Mouse (Mus musculus) embryonic facial prominence, embryonic 13.5 days (tissue): ENCODE results near the gene Crygn. TPM values are rescaled to one million over a fixed set of nuclear protein-coding genes. Genes with fewer than 3 reads are reported as not detected.

Experiments used
- ATAC-seq: fragments of 200-750 bp; cut with Nextera tagmentation; 2 replicates; pipeline ENCODE4 v1.8.0; 2017; ENCODE audit warnings: low read depth; ENCODE audit not compliant: insufficient number of reproducible peaks, insufficient read depth, low FRiP score, low TSS enrichment
- H3K27ac ChIP-seq: fragments of 300-500 bp; sonication (generic); 2 replicates; pipeline ENCODE4 v1.5.1; 2015; ENCODE audit warnings: moderate library complexity, mild to moderate bottlenecking, inconsistent platforms
- H3K27me3 ChIP-seq: fragments of 300-500 bp; sonication (generic); 2 replicates; pipeline ENCODE4 v1.6.1; 2015; ENCODE audit warnings: mild to moderate bottlenecking, inconsistent platforms
- H3K36me3 ChIP-seq: fragments of 300-500 bp; sonication (generic); 2 replicates; pipeline ENCODE4 v1.6.1; 2015; ENCODE audit warnings: mild to moderate bottlenecking, inconsistent platforms
- H3K4me1 ChIP-seq: fragments of 300-500 bp; sonication (generic); 2 replicates; pipeline ENCODE4 v1.6.1; 2015; ENCODE audit warnings: inconsistent platforms
- H3K4me2 ChIP-seq: fragments of 300-500 bp; sonication (generic); 2 replicates; pipeline ENCODE4 v1.6.1; 2015; ENCODE audit warnings: moderate library complexity, mild to moderate bottlenecking, inconsistent platforms
- H3K4me3 ChIP-seq: fragments of 300-500 bp; sonication (generic); 2 replicates; pipeline ENCODE4 v1.5.1; 2015; ENCODE audit warnings: mild to moderate bottlenecking, inconsistent platforms
- H3K9ac ChIP-seq: fragments of 300-500 bp; sonication (generic); 2 replicates; pipeline ENCODE4 v1.6.1; 2015; ENCODE audit warnings: mild to moderate bottlenecking, inconsistent platforms
- H3K9me3 ChIP-seq: fragments of 300-500 bp; sonication (generic); 2 replicates; pipeline ENCODE4 v1.6.1; 2016; ENCODE audit warnings: inconsistent platforms
- WGBS: fragments of 180-500 bp; shearing (Covaris S2); methylation state at CpG from one replicate; pipeline ENCODE4 v1.1.7; 2015; ENCODE audit warnings: mixed read lengths; 5-methylcytosine and 5-hydroxymethylcytosine counted together
- polyA plus RNA-seq: library from polyadenylated mRNA; unstranded; fragments of >200 nt; fragmentation: Nextera tagmentation; extraction: Ambion mirVana; gene quantifications from 2 replicates; pipeline ENCODE4 v1.2.1, GENCODE M21; 2015

The Crygn gene
- 1.1 and 2.8 TPM in 2 replicates for polyA plus RNA-seq

DNA sequence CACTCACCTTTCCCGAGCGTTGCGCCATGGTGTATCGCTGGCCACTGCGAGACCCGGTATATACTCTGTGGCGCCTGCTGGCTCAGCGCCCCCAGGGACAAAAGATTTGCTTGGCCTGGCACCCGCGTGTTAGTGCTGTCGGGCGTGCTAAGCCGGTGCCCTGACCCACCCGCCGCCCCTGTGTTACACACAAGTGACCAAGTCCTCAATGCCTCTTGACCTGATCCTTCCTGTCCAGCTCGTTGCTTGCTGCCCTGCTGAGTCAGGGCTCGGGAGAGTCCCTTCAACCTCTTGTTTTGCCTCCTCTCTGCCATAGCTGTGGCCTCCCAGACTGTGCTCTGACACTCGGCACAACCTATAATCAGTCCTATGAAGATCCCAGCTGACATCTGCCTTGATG is at the start of gene Crygn:
TSS of gene Crygn (minus strand) at position 193 of the 400 bp plus-strand sequence.
- Histone ChIP-seq H3K4me3 (no peak within 1 kb of the TSS), H3K36me3 (no peaks in the 10 kb centered on the region), H3K27me3 (peaks cover 15% of the 10 kb centered on the region), H3K9ac (no peak within 1 kb of the TSS), H3K27ac (no peak within 1 kb of the TSS), H3K4me2 (no peak within 1 kb of the TSS), H3K9me3 (no peaks in the 10 kb centered on the region), H3K4me1 (peaks cover 14% of the 10 kb centered on the region)
- WGBS: 36% methylated on average over 18 of the region's 18 CpGs
- no peak for ATAC-seq

DNA sequence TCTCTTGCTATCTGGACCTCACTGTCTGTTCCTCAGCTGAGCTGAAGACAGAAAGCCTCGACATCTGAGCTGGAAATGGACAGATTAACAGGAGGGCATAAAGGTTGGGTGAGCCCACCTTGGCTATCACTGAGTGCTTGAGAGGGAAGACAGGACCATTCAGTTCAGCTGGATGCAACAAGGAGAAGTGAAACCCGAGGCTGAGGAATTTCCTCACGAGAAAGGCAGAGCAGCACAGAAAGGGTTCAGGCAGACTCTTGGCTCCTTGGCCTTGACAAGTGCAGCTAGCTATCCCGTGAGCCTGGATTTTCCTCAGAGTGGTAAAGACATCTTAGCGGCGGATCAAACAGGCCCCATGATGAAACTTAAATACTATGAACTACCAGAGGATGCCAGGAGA is 47.4 kb upstream of the Crygn start:
- Histone ChIP-seq H3K27ac (no peak overlapping the region), H3K27me3 (no peaks in the 10 kb centered on the region), H3K9me3 (no peaks in the 10 kb centered on the region), H3K4me3 (no peak overlapping the region), H3K4me1 (no peaks in the 10 kb centered on the region), H3K9ac (no peak overlapping the region), H3K36me3 (peaks cover 77% of the 10 kb centered on the region), H3K4me2 (no peak overlapping the region)
- 74% methylated on average over 6 of the region's 6 CpGs for WGBS
- no peak for ATAC-seq

DNA sequence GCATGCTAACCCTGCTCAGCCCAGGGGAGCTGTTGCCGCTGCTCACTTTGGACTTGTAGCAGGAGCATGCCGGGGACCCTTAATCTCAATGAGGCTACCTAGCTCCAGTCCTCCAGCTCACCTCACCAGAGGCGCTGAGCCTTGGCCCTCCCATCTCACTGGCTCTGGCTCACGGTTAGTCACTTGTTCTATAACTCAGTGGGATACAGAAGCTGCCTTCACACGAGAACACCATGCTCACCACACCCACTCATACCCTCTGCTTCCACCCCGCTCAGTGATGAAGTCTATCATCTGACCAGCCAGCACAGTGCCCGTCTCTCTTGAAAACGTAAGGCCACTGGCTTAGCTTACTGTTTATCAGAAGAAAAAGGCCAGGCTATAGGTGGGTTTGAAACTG is 46.9 kb upstream of the Crygn start:
- Histone ChIP-seq H3K9me3 (no peaks in the 10 kb centered on the region), H3K36me3 (peaks cover 75% of the 10 kb centered on the region), H3K27ac (no peak overlapping the region), H3K4me3 (no peak overlapping the region), H3K9ac (no peak overlapping the region), H3K4me2 (no peak overlapping the region), H3K27me3 (no peaks in the 10 kb centered on the region), H3K4me1 (no peaks in the 10 kb centered on the region)
- ATAC-seq: no peak
- 86% methylated on average over 8 of the region's 8 CpGs for WGBS

DNA sequence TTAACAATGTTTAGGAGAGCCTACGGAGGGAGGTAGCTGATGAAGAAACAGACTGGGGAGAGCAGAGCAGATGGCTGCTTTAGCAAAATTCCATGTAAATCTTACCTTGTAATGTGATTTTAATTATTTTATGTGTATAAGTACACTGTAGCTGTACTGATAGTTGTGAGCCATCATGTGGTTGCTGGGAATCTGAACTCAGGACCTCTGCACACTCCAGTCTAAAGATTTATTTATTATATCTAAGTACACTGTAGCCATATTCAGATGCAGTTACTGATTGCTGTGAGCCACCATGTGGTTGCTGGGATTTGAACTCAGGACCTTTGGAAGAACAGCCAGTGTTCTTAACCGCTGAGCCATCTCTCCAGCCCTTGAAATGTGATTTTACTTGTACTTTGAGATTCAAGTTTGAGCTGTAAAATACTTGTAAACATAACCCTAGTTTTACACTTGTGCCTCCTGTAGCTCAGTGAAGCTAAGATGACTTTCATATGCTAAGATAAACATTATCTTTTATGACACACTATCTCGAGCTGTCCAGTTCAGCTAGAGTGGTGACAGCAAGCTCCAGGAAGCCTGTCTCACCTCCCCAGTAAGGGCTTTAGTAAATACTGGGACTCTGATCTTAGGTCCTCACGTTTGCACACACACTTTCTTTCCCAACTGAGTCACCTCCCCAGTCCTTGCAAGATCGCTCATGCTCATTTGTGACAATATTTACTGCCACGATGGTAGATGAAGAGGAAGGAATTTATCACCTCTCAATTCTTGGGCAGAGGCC is 44.2 kb upstream of the Crygn start:
- Histone ChIP-seq H3K27ac (peak overlapping the region; percentile 8; the same call in 1 of the 2 replicates), H3K4me1 (peaks cover 2% of the 10 kb centered on the region; the same call in 1 of the 2 replicates), H3K9ac (no peak overlapping the region), H3K4me2 (no peak overlapping the region), H3K4me3 (no peak overlapping the region), H3K36me3 (peaks cover 54% of the 10 kb centered on the region), H3K9me3 (no peaks in the 10 kb centered on the region), H3K27me3 (no peaks in the 10 kb centered on the region)
- WGBS: 73% methylated on average over 6 of the region's 6 CpGs
- ATAC-seq: no peak

DNA sequence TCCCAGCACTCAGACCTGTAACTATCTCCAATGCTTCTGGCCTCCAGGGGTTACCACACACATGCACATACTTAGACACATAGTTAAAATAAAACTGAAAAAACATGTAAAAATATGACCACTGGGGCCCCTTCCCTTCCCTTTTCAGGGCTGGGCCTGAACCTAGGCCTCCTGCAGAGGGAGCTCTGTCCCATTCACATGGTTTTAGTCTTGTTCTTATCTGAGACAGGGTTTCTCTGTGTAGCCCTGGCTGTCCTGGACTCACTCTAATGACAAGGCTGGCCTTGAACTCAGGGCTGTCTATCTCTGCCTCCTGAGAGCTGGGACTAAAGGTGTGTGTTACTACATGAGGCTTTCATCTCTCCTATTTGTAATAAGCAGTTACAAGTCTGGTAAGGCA is 42.6 kb upstream of the Crygn start:
- Histone ChIP-seq H3K4me2 (no peak overlapping the region), H3K27me3 (no peaks in the 10 kb centered on the region), H3K4me3 (no peak overlapping the region), H3K9ac (no peak overlapping the region), H3K9me3 (no peaks in the 10 kb centered on the region), H3K4me1 (peaks cover 2% of the 10 kb centered on the region; the same call in 1 of the 2 replicates), H3K27ac (no peak overlapping the region), H3K36me3 (peaks cover 38% of the 10 kb centered on the region)
- ATAC-seq: no peak

DNA sequence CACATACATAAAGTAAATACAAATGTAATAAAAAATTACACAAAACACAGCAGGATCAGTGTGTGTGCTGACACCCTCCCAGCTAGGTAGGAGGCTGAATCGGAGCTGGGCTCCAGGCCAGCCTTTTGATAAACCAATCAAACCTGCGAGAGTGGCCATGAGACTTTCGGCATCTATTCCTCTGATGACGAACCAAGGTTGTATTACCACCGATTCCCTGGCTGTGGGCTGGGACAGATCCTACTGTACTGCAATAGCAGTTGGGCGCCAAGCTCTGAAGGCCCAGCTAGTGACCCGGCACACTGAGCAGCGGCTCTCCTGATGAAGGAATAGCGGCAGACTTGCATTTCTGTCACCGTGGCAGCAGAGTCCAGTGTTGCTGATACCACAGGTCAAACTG is 40.8 kb upstream of the Crygn start:
- 72% methylated on average over 10 of the region's 10 CpGs for WGBS

DNA sequence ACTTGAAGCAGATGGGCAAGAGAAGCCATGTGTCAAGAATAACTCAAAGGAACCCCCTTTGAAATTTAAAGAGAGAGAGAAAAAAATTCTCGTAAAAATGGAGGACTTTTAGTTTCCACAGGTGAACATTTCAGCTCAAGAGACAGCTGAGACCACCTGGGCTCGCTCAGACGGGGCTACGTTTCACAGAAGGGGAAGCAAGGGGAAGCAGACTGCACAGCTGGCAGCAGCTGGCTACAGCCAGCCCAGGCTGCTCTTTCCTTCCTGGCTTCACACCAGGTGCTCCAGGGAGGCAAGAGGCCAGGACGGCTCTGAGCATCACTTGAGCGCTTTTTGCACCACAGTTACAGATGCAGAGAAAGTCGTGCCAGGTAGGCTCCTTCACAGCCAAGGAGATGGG is 40.0 kb upstream of the Crygn start:
- Histone ChIP-seq H3K9me3 (no peaks in the 10 kb centered on the region), H3K27ac (no peak overlapping the region), H3K4me3 (no peak overlapping the region), H3K36me3 (peaks cover 17% of the 10 kb centered on the region), H3K4me1 (peaks cover 2% of the 10 kb centered on the region; the same call in 1 of the 2 replicates), H3K9ac (no peak overlapping the region), H3K4me2 (no peak overlapping the region), H3K27me3 (no peaks in the 10 kb centered on the region)
- no peak for ATAC-seq
- 48% methylated on average over 7 of the region's 7 CpGs for WGBS

More for the DNA sequence above, 40.8 kb upstream of the Crygn start:
- H3K9me3 ChIP-seq: no peaks in the 10 kb centered on the region
- H3K36me3 ChIP-seq: peaks cover 22% of the 10 kb centered on the region
- no peak overlapping the region for H3K27ac ChIP-seq
- H3K4me1 ChIP-seq: peaks cover 2% of the 10 kb centered on the region; the same call in 1 of the 2 replicates
- no peaks in the 10 kb centered on the region for H3K27me3 ChIP-seq
- H3K4me3 ChIP-seq: no peak overlapping the region
- no peak overlapping the region for H3K9ac ChIP-seq
- no peak overlapping the region for H3K4me2 ChIP-seq
- no peak for ATAC-seq

DNA sequence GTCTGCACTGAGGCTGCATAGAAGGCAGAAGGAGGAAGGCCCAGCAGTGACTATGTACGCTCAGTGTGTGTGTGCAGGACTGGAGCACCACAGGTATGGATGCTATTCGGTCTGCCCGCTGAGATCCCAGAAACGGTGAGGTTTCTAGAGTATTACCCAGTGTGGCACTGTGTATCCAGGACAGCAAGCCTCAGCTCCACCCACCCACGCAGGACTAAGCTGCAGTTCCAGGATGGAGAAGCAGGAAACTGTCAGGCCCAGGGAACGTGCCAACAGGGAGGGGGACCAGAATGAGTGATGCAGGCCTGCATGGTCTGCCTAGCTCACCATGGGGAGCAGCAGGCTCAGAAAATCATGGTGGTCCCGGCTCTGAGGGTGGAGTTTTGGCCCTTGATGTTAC is 35.2 kb upstream of the Crygn start:
- no peak for ATAC-seq
- no peaks in the 10 kb centered on the region for H3K9me3 ChIP-seq
- H3K27ac ChIP-seq: no peak overlapping the region
- H3K36me3 ChIP-seq: no peaks in the 10 kb centered on the region
- H3K9ac ChIP-seq: no peak overlapping the region
- peaks cover 2% of the 10 kb centered on the region; the same call in 1 of the 2 replicates for H3K4me1 ChIP-seq
- no peak overlapping the region for H3K4me3 ChIP-seq
- no peaks in the 10 kb centered on the region for H3K27me3 ChIP-seq
- 62% methylated on average over 7 of the region's 7 CpGs for WGBS
- no peak overlapping the region for H3K4me2 ChIP-seq

DNA sequence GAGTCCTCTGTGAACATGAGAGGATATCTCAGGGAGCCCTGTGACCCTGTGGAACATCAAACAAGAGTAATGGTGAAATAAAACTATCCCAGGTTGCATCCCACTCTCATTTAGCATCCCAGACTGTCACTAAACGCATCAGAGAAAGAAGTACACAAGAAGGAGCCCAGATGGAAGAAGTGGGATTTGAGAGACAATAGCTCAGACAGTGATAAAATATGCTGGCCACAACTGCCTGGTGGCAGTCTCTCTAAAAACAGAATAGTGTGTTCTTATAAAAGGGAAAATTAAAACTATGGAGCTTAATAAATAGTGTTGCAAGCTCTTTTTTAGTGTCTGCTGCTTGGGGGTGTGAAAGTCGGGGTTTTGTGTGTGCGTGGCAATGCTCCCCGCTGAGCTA is 25.1 kb upstream of the Crygn start:
- Histone ChIP-seq H3K4me3 (no peak overlapping the region), H3K9ac (no peak overlapping the region), H3K27me3 (peaks cover 21% of the 10 kb centered on the region), H3K4me2 (no peak overlapping the region), H3K36me3 (no peaks in the 10 kb centered on the region), H3K27ac (no peak overlapping the region), H3K4me1 (0 out of 2 replicates have a peak, but pooled peaks cover 5% of the 10 kb centered on the region), H3K9me3 (peaks cover 7% of the 10 kb centered on the region; the same call in 1 of the 2 replicates)
- 90% methylated on average over 4 of the region's 4 CpGs for WGBS
- no peak for ATAC-seq

DNA sequence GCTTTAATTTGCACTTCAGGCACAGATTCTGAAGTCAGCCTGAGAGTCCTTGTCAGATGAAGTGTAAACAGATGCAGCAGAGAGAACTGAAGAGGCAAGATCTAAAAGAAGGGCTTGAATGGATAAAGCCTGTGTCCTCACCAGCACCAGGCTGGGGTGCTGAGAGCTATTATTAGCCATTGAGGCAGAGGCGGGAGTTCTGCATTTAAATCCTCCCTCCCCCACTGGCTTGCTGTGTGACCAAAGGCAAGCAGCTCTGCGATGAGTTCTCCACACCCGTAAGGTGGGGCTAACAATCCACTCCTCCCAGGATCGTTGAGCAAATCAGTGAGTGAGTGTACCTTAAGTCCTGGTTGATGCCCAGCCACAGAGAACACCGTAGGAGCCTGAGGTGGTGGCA is 23.2 kb upstream of the Crygn start:
- no peak overlapping the region for H3K27ac ChIP-seq
- H3K4me3 ChIP-seq: no peak overlapping the region
- no peak for ATAC-seq
- 0 out of 2 replicates have a peak, but pooled peaks cover 5% of the 10 kb centered on the region for H3K4me1 ChIP-seq
- no peak overlapping the region for H3K9ac ChIP-seq
- H3K4me2 ChIP-seq: no peak overlapping the region
- no peaks in the 10 kb centered on the region for H3K36me3 ChIP-seq
- H3K27me3 ChIP-seq: peaks cover 23% of the 10 kb centered on the region
- peaks cover 7% of the 10 kb centered on the region; the same call in 1 of the 2 replicates for H3K9me3 ChIP-seq
- 21% methylated on average over 5 of the region's 5 CpGs for WGBS

DNA sequence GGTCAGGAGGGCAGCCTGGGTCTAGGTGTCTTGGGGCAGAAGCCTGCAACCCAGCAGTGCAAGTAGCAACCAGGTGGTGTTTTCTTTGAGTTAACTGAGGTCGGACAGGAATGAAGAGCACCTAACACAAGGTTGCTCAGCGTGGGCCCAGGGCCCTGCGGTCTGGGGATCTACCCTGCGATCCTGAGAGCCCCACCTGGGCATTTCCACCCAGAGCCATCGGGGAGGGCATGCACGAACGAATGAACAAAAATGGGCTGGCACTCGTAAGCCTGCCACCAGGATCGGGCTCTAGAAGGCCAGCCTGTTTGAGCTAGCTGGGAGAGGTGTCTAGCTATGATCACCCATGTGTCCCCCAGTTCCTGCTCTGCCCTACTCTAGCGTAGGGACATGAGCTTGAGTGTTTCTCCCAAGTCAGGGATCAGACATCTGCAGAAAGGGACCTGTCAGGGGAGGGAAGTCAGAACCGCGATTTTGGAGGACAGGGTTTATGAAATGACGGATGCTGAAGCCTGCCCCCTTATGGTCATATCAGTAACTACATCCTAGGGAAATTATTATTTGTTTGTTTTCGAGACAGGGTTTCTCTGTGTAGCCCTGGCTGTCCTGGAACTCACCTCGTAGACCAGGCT is 22.2 kb upstream of the Crygn start:
- Histone ChIP-seq H3K27ac (no peak overlapping the region), H3K4me1 (0 out of 2 replicates have a peak, but pooled peaks cover 5% of the 10 kb centered on the region), H3K36me3 (no peaks in the 10 kb centered on the region), H3K9ac (no peak overlapping the region), H3K27me3 (peaks cover 23% of the 10 kb centered on the region), H3K9me3 (peaks cover 4% of the 10 kb centered on the region), H3K4me2 (peak overlapping the region; percentile 29; the same call in 1 of the 2 replicates), H3K4me3 (no peak overlapping the region)
- WGBS: 38% methylated on average over 15 of the region's 15 CpGs
- no peak for ATAC-seq

DNA sequence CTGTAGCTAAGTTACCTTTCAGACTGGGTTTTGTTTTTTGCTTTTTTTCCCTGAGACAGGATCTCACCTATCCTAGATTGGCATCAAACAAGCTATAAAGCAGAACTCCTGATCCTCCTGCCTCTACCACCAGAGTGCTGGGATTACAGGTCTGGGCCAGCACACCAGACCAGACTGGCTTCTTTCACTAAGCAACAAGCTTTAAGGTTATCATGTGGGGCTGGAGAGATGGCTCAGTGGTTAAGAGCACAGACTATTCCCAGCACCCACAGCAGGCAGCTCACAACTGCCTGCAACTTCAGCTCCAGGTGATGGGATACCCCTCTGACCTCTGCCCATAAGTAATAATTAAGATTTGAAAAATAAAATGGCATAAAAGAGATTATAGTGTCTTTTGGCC is 21.5 kb upstream of the Crygn start:
- H3K27me3 ChIP-seq: peaks cover 23% of the 10 kb centered on the region
- no peaks in the 10 kb centered on the region for H3K36me3 ChIP-seq
- no peak for ATAC-seq
- 0 out of 2 replicates have a peak, but pooled peaks cover 5% of the 10 kb centered on the region for H3K4me1 ChIP-seq
- H3K27ac ChIP-seq: no peak overlapping the region
- H3K4me3 ChIP-seq: no peak overlapping the region
- H3K4me2 ChIP-seq: no peak overlapping the region
- H3K9ac ChIP-seq: no peak overlapping the region
- peaks cover 3% of the 10 kb centered on the region; the same call in 1 of the 2 replicates for H3K9me3 ChIP-seq
